Mouse (Mus musculus) hematopoietic multipotent progenitor cell, adult 10-12 weeks (in vitro differentiated cells): ENCODE results near the gene Dedd2. TPM values are rescaled to one million over a fixed set of nuclear protein-coding genes. Genes with fewer than 3 reads are reported as not detected.

Experiments
- polyA plus RNA-seq: library from polyadenylated mRNA; stranded (reverse); fragments of >175 nt; gene quantifications from 2 replicates; pipeline ENCODE4 v1.2.3, GENCODE M21; 2012; ENCODE audit warnings: low replicate concordance

Dedd2 gene
- polyA plus RNA-seq = 86.8 and 170 TPM in 2 replicates

GRCm38 (mm10) chr7:25220457-25221101 is at the start of gene Dedd2:
Gene Dedd2 (minus strand): TSS chr7:25220615.

GRCm38 (mm10) chr7:25267301-25267750 is 46.9 kb upstream of the Dedd2 start, which contains the start of gene Cic:
Gene Cic (plus strand): TSS chr7:25267704.

GRCm38 (mm10) chr7:25250141-25250972 is 29.9 kb upstream of the Dedd2 start, which contains the start of gene Erf:
Gene Erf (minus strand): TSS chr7:25250761.

GRCm38 (mm10) chr7:25237249-25238014 is 17.0 kb upstream of the Dedd2 start, which contains the start of gene Gsk3a:
Gene Gsk3a (minus strand): TSS chr7:25237851.

GRCm38 (mm10) chr7:25221102-25221883 is 878 bp upstream of the Dedd2 start, which contains the start of gene Zfp526:
Gene Zfp526 (plus strand): TSS chr7:25221425.

GRCm38 (mm10) chr7:25179606-25180161 is 40.7 kb downstream of the Dedd2 start, which contains the start of gene Pou2f2:
Gene Pou2f2 (minus strand): TSS chr7:25179726.

Other genes starting within 250 kb of the Dedd2 start
- gene Rabac1, start 247.9 kb downstream of the Dedd2 start, polyA plus RNA-seq = 384 and 783 TPM in 2 replicates
- 50.1 and 135 TPM in 2 replicates for gene Atp1a3, start 214.7 kb downstream of the Dedd2 start, polyA plus RNA-seq
- gene Grik5, start 148.3 kb downstream of the Dedd2 start, polyA plus RNA-seq = 7.5 and 16.2 TPM in 2 replicates
- gene Zfp574, start 148.0 kb downstream of the Dedd2 start, polyA plus RNA-seq = 46.0 and 87.0 TPM in 2 replicates
- 393 and 487 TPM in 2 replicates for gene Pou2f2, start 40.9 kb downstream of the Dedd2 start, polyA plus RNA-seq
- gene Zfp526, start 810 bp upstream of the Dedd2 start, polyA plus RNA-seq = 19.3 and 28.6 TPM in 2 replicates
- gene Gsk3a, start 17.2 kb upstream of the Dedd2 start, polyA plus RNA-seq = 120 and 195 TPM in 2 replicates
- gene Erf, start 30.1 kb upstream of the Dedd2 start, polyA plus RNA-seq = 56.1 and 93.1 TPM in 2 replicates
- gene Cic, start 47.1 kb upstream of the Dedd2 start, polyA plus RNA-seq = 539 and 737 TPM in 2 replicates
- 45.5 and 59.6 TPM in 2 replicates for gene Pafah1b3, start 77.4 kb upstream of the Dedd2 start, polyA plus RNA-seq
- 0.18 TPM in 1 of 2 replicates, not detected in the other for gene Prr19, start 80.8 kb upstream of the Dedd2 start, polyA plus RNA-seq
- gene Tmem145, start 85.5 kb upstream of the Dedd2 start, polyA plus RNA-seq = 0.31 TPM in 1 of 2 replicates, not detected in the other
- 3.7 and 7.4 TPM in 2 replicates for gene Megf8, start 96.5 kb upstream of the Dedd2 start, polyA plus RNA-seq
- not detected in 2 replicates for gene Cnfn, start 149.1 kb upstream of the Dedd2 start, polyA plus RNA-seq
- 34.3 and 37.0 TPM in 2 replicates for gene Lipe, start 178.1 kb upstream of the Dedd2 start, polyA plus RNA-seq
- not detected in 2 replicates for gene Cxcl17, start 192.3 kb upstream of the Dedd2 start, polyA plus RNA-seq